Mouse (Mus musculus) lung, postnatal 4 days (tissue): ENCODE data around the gene Cav1.
A peak's percentile ranks its signal among the peaks of the same experiment; 100 is the strongest.

Experiments used
- DNase-seq, 2 experiments: peaks; one replicate each; pipeline ENCODE4 v3.0.0; 2021

The Cav1 gene

DNA sequence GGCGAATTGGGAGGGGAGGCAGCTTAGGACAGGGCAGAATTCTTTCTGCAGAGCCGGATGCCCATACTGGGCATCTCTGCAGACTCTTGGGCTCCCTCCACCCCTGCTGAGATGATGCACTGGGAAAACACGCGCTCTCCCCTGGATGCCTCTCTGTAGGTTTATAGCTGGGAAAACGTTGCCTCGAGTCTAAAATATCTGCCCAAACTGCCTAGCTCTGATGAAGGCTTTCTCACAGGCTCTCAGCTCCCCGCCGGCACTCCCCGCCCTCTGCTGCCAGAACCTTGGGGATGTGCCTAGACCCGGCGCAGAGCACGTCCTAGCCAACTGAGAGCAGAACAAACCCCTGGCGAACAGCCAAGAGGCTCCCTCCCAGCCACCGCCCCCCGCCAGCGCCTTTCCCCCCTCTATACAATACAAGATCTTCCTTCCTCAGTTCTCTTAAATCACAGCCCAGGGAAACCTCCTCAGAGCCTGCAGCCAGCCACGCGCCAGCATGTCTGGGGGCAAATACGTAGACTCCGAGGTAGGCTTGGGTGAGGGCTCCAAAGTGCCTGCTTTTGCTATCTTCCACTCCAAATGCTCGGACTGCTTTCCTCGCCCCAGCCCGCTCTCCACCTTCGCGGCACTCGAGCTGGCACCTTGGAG, at the start of gene Cav1:
TSS of gene Cav1 (plus strand) at position 382 of the 648 bp plus-strand sequence.
- DNase-seq, result peak; percentile 87 to 91

DNA sequence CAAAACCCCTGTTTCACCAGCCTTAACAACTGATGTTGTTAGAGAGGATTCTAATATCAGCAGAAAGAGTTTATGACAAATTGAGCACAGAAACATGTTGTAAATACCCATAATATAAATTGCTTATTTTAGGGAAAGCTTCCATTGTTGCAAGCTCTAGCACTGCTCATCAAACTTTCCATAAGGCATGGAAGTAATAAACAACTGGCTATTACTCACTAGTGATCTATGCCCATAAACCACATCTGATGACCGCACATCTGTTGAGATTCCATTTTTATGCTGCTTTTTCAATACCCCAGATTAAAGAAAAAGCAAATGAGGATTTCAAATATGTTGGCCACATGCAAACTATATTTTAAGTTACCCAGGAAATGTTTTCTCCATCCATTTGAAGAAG, 48.0 kb upstream of the Cav1 start:
- DNase-seq, result no peak

GRCm38 (mm10) chr6:17258911-17259310, 47.2 kb upstream of the Cav1 start:
- DNase-seq, result no peak

GRCm38 (mm10) chr6:17262786-17263185, 43.3 kb upstream of the Cav1 start:
- no peak for DNase-seq

- no peak for DNase-seq
Measured at GRCm38 (mm10) chr6:17265043-17265442, 41.1 kb upstream of the Cav1 start.

DNA sequence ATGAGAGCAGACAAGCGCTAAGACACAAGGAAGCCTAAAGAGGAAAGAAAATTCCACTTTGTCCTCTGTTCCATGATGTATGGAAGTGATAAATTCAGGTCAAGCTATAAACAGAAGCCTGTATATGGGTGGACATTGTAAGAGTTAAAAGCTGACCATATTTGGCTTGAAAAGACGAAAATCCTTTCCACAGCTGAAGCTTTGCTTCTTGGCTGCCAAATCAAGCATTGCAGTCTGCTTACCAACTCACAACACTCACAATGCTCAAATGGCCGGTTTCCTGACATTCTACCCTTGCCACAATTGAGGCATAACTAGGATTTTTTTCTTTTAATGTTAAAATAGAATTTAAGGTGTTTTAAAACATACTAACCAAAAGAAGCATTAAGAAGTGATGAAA, 39.7 kb upstream of the Cav1 start:
- DNase-seq, result no peak

GRCm38 (mm10) chr6:17278366-17278765, 27.8 kb upstream of the Cav1 start:
- no peak for DNase-seq

- DNase-seq, result peak; percentile 91 to 95
Measured at GRCm38 (mm10) chr6:17280939-17281756, 25.0 kb upstream of the Cav1 start, which contains the start of gene Cav2. TSS of gene Cav2 (plus strand) at chr6:17281185.

GRCm38 (mm10) chr6:17281757-17282092, 24.4 kb upstream of the Cav1 start:
- DNase-seq, result peak in 1 of 2 experiments; percentile 19

DNA sequence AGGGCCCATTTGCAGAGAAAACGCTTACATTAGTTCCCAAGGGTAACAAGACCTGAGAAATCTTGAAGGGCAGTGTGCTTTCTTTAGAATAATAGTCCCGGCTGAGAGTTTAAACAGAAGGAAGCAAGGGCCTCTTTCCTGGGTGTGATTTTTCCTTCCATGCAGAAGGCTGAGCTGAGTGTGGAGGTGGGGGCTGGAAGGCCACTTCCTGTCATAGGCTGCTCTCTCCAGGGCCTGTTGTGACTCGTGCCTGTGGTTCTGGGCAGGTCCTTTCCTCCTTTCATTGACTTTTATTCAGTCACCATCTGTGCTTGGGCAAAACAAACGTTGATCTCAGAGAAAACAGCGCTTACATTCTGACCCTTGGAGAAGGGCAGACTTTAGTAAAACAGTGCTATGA, 24.0 kb upstream of the Cav1 start:
- DNase-seq, result peak; percentile 51 to 68

GRCm38 (mm10) chr6:17283834-17284233, 22.3 kb upstream of the Cav1 start:
- no peak for DNase-seq

- no peak for DNase-seq
Measured at GRCm38 (mm10) chr6:17286381-17286780, 19.8 kb upstream of the Cav1 start.

GRCm38 (mm10) chr6:17295116-17295515, 11.0 kb upstream of the Cav1 start:
- no peak for DNase-seq

DNA sequence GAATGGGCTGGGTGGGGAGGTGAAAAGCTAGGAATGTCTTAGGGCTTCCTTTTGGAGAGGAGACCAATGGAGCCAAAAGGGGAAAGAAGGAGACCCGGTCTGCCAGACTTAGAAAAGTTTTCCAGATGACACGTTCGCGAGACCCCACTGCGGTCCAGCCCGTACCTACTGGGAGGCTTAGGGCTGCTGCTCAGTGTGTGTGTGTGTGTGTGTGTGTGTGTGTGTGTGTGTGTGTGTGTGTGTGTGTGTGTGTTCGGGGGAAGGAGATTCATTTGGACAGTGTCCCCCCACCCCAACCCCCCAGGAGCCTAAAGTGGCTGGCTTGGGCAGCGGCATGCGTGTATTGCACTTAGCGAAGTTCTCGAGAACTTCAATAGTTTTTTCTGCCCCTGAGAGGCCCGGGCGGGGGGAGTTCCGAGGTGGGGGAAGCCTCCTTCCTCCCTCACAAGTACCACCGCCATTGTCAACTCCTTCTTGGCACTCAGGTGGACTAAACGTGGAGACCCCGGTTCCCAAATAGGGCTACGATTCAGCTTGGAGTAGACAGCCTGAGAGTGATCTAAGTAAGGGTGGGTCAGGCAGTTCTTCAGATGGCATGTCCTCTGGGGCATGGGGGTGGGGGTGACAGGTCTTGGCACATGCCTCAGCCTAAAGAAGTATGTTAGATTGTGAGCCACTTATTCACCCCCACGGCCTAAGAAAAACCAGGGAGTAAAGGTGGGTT, 629 bp downstream of the Cav1 start:
- DNase-seq, result peak; percentile 70 to 74

DNA sequence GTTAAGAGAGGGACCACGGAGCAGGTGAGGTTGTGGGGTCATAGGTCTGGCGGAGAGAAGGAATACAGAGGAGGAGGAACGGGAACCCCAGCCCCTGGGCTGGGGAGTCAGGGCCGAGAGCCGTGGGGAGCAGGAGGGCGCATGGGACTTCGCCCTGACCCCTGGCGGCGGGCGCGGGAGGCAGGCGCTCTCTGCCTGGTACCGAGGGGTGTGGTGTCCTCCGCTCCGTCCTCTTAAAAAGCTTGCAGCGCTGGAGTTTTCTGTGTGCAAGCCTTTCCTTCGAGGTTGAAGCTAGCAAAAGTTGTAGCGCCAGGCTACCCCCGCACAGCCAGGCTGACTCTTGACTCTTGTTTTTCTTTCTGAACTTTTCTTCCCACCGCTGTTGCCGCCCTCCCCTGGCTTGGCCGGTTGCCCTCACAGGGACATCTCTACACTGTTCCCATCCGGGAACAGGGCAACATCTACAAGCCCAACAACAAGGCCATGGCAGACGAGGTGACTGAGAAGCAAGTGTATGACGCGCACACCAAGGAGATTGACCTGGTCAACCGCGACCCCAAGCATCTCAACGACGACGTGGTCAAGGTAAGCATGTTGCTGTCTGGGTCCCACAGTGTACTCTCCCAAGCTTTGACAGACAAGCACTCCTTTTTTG, 1.5 kb downstream of the Cav1 start:
- peak; percentile 89 to 90 for DNase-seq

DNA sequence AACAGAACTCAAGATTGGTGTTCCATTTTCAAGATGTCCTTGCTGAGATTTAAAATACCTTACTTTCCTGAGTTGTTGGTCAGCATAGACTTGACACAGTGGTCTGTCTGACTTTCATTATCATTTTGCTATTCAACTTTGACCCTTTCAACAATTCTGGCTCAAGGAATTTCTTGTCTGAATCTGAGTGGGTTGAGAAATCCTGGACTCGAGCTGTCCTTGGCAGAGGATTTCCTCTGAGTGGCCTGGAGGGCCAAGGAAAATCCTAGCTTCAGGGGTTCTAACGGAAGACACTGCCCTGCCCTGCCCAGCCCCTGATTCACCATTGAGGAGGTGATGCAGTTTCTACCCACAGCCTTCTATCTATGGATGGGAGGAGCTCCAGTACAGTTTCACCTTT, 2.5 kb downstream of the Cav1 start:
- DNase-seq, result no peak

GRCm38 (mm10) chr6:17309260-17309659, 3.1 kb downstream of the Cav1 start:
- no peak for DNase-seq

- DNase-seq, result no peak
Measured at GRCm38 (mm10) chr6:17314241-17314640, 8.1 kb downstream of the Cav1 start.

GRCm38 (mm10) chr6:17314659-17315616, 8.8 kb downstream of the Cav1 start:
- no peak for DNase-seq

DNA sequence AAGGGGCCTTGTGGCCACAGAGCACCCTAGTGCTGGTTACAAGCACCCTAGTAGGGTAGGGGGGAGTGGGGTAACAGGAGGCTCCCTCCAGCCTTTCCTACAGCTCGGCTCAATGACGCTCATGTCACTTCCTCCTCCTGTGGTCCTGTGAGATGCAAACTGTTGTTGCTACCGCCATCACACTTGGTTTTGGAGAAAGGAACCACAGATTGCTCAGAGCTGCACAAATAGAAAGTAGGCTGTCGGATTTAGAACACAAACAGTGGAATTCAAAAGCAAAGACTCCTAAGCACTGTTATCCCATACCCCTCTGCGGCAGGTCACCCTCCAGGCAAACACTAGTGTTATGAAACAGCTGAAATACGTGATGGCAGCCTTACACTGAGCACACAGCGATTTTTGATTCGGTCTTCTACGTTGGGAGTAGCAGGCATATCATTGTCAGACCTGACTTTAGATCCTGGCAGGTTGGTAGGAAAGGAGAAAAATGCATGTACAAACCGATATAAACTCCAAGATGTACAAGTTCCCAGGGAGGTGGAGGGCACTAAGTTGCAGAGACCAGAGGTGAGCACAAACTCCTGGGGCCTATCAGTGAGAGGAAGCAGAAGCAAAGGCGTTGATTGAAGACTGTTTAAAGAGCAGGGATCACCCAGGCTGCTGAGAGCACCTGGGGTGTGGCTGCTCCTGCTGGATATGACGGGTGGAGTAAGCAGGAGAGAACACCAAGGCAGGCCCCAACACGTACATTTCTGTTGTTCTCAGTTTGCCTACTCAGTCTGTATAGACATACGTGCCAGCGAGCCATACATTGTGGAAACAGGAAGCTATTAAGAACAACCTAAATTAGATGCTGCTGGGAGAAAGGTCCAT, 10.4 kb downstream of the Cav1 start:
- DNase-seq, result no peak

GRCm38 (mm10) chr6:17317167-17317524, 11.0 kb downstream of the Cav1 start:
- no peak for DNase-seq
